Mouse (Mus musculus): Measurements from ENCODE around the gene Tbx6. TPM values are rescaled to one million over a fixed set of nuclear protein-coding genes. Genes with fewer than 3 reads are reported as not detected.
A peak's percentile ranks its signal among the peaks of the same experiment; 100 is the strongest.
"Not testable (repeated sequence)": the region's sequence is repeated elsewhere in the genome, so short reads cannot be mapped to it uniquely, and the experiment has no call there.

Gene Tbx6
- total RNA-seq, 2 experiments from 2014 or later: 0.52 to 0.59 TPM

GRCm38 (mm10) chr7:126766201-126766600, 15.1 kb upstream of the Tbx6 start, which contains the start of gene Gdpd3:
TSS of gene Gdpd3 (plus strand) at chr7:126766334.
- DNase-seq (ENCODE audit: low spot score): no peak

GRCm38 (mm10) chr7:126767001-126767400, 14.3 kb upstream of the Tbx6 start:
- no peak for DNase-seq (ENCODE audit: low spot score)

GRCm38 (mm10) chr7:126770784-126771183, 10.5 kb upstream of the Tbx6 start:
- DNase-seq (ENCODE audit: low spot score): no peak

- no peak for DNase-seq (ENCODE audit: low spot score)
Observed at GRCm38 (mm10) chr7:126773351-126773750, 7.9 kb upstream of the Tbx6 start.

DNA sequence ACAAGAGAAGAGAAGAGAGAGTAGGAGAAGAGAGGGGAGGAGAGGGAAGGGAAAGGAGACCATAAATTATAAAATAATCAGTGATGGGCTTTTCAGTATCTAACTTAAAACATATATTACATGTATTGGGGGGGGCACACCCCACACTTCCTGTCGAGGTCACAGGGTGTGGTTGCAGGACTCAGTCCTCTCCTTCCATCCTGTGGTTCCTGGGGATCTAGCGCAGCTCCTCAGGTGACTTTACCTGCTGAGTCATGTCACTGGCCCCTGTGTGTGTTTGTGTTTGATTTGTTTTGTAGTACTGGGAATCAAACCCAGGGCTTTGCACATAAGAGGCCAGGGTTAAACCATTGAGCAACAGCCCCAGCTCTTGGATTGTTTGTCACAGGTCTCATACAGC, 6.8 kb upstream of the Tbx6 start:
- DNase-seq (ENCODE audit: low spot score): no peak

DNA sequence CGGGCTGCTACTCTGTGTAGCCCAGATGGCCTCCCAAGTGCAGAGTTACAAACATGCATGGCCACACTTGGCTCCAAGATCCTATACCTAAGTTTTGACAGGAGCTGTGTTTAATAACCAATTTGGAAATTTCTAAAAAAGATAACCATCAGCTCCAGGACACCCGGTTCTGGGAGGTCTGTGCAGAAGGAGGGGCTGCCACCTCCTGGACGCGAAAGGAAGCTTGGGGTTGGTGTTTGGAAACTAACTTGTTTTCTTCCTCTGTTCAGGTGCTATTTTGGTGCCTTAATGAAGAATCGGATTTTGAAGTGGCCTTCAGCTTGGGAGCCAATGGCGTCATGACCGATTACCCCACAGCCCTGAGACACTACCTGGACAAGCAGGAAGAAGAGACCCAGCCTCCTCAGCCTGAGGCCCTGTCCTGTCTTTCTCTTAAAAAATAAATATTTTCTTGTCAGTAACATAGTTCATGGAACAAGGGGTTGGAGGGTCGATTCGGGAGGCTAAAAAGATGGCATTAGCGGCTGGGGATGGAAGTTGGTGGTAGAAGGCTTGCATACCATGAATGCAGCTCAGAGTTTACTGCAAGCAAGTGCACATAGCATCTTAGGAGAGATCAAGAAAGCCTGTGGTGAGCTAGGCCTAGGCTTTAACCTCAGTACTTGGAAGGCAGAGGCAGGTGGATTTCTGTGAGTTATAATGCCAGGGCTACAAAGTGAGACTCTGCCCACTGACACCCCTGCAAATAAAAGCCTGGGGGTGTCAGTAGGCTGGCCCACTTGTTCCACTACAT, 5.9 kb upstream of the Tbx6 start:
- DNase-seq (ENCODE audit: low spot score): no peak

GRCm38 (mm10) chr7:126775978-126776234, 5.4 kb upstream of the Tbx6 start:
- DNase-seq (ENCODE audit: low spot score): no peak

DNA sequence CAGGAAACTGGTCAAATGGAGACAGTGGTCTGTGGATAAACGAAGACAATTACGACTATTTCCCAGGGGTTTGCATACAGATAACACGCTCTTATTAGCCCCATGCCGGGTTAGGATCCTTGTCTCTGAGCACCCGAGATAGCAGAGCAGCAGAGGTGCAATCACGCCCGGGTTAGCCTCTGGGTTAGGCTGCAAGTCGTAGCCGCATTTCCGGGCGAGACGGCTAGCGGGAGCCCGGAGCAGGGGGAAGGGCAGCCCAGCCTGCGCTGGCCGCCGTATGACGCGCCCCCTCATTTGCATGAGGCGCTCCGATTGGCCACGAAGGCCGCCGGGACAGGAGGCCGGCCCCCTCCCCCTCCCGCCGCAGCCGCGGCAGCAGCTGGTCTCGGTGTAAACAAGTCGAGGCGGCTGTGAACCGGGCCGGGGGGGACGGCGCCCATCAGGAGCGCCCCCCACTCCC, 4.7 kb upstream of the Tbx6 start, which contains the start of gene Ypel3:
Gene Ypel3 (plus strand): TSS at position 358 of the 460 bp plus-strand sequence.
- peak; percentile 95 for DNase-seq (ENCODE audit: low spot score)

- peak; percentile 36 for DNase-seq (ENCODE audit: low spot score)
Observed at GRCm38 (mm10) chr7:126777476-126777875, 3.8 kb upstream of the Tbx6 start.

DNA sequence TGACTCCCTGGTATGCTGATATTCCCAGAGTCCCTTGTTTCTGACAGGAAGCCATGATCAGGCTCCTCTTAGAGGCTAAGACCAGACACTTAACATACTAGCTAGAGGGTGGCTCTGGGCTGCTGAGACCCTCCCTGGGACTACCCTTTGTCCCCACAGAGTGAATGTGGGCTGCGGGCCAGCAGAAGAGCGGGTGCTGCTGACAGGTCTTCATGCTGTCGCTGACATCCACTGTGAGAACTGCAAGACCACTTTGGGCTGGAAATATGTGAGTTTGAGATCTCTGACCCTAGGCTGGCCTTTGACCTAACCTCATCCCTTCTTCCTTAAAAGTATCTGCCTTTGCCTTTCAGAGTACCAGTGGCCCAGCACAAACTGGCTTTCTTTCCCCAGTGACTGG, 3.1 kb upstream of the Tbx6 start:
- no peak for DNase-seq (ENCODE audit: low spot score)

DNA sequence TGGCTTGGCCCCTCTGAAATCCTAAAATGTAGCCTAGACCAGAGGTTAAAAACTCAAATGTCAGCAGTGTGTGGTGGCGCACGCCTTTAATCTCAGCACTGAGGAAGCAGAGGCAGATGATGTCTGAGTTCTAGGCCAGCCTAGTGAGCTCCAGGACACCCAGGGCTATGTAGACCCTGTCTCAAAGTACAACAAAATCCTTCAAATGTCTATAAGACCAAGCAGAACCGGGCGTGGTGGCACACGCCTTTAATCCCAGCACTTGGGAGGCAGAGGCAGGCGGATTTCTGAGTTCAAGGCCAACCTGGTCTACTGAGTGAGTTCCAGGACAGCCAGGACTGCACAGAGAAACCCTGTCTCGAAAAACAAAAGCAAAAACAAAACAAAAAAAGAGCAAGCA, 2.2 kb upstream of the Tbx6 start:
- not testable (repeated sequence) for DNase-seq (ENCODE audit: low spot score)

DNA sequence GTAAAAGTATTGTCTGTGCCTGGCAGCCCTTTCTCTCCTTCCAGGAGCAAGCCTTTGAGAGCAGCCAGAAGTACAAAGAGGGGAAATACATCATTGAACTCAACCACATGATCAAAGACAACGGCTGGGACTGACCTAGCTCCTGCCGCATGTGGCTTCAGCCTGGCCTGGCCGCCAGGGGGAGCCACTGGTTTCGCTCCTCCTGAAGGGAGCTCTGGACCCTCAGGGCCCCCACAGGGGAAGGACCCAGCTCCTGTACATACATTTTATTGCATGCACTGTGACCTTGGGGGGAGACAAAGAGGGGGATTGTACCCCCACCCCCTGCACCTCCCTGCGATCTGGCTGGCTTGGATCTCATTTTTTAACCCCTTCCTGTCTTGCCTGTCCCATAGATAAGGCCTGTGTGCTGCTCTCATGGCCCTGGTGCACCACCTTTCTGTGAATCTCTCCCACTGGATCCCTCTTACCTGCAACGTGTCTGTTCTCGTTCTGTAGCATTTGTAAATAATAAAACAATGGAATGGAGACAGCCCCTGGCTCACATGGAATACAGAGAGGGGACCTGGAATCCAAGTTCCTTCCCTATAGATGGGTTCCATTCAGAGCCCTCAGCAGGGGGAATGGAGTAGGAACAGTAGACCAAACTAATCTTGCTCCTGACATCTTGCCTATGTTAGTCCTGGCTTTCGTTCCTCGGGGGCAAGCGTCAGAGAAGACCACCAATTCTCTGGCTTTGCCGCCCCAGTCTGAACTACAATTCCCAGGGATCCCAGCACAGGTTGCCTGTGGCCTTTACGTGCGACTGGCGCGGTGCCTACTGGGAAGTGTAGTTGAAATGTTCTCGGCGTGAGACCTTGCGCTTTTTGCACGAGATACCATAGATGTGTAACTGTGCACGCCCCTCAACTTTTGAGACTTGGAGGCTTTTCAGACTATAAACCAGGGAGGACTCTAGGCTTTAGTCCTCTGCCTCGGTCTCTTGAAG, 1.0 kb upstream of the Tbx6 start:
- peak; percentile 84 for DNase-seq (ENCODE audit: low spot score)

- DNase-seq (ENCODE audit: low spot score): no peak
Observed at GRCm38 (mm10) chr7:126781661-126782370, 533 bp downstream of the Tbx6 start.

DNA sequence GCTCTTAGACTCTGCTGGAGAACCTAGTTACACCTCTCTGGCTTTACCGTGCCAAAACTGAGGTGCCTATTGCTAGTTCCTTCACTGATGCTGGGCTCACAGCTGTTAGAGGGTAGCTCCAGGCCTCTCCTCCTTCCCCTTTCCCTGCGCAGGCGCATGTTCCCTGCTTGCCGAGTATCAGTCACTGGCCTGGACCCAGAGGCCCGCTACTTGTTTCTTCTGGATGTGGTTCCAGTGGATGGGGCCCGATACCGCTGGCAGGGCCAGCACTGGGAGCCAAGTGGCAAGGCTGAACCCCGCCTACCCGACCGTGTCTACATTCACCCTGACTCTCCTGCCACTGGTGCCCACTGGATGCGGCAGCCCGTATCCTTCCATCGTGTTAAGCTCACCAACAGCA, 1.4 kb downstream of the Tbx6 start:
- DNase-seq (ENCODE audit: low spot score): no peak

DNA sequence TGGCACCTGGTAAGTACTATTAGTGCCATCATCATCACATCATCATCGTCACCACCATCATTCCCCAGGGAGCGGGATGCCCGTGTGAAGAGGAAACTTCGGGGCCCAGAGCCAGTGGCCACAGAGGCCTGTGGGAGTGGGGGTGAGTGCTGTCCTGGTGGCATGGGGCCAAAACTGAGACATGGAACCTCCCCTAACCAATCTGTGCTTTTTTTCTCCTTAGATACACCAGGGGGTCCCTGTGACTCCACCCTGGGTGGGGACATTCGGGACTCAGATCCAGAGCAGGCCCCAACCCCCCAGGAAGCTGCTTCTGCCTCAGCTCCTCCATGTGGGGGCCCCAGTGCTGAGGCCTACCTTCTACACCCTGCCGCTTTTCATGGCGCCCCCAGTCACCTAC, 3.2 kb downstream of the Tbx6 start:
- no peak for DNase-seq (ENCODE audit: low spot score)

GRCm38 (mm10) chr7:126785056-126785455, 3.8 kb downstream of the Tbx6 start:
- DNase-seq (ENCODE audit: low spot score): no peak

DNA sequence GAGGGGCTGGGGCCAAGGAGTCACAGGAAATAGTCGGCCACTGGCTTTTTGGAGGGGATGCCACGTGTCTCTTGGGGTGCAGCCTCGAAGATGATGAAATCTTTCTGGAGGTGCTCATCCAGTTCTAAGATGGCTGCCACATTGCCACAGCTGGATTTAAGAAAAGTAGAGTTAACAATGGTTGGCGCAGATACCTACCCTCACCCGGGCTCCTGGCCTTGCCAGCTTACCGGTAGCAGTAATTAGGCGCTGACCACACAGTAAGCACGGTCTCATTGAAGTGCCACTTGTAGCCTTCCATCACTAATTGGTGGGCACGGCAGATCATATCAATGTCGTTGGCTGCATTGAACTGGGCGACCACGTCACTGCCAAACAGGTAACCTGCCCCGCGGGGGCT, 4.9 kb downstream of the Tbx6 start:
- DNase-seq (ENCODE audit: low spot score): no peak

DNA sequence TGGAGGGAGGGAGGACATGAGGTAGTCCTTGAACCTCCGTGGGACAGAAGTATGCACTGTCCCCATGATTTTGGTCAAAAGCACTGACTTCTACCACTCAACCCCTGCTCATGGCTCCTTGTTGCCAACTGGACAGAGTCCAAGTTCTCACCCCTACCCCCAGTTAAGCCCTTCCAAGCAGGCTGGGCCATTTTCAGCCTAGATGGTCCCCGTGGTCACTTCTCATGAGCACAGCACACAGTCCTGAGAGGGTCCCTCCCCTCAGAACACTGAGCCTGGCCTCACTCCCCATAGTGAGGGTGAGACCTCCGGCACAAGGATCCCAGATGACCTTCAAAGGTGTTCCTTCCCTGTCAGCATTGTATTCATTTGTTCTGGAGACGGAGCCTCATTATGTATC, 7.9 kb downstream of the Tbx6 start:
- DNase-seq (ENCODE audit: low spot score): no peak

- DNase-seq (ENCODE audit: low spot score): peak; percentile 97
Observed at GRCm38 (mm10) chr7:126791851-126792720, 10.8 kb downstream of the Tbx6 start, which contains the start of gene Ppp4c. TSS of gene Ppp4c (minus strand) at chr7:126792496.

DNA sequence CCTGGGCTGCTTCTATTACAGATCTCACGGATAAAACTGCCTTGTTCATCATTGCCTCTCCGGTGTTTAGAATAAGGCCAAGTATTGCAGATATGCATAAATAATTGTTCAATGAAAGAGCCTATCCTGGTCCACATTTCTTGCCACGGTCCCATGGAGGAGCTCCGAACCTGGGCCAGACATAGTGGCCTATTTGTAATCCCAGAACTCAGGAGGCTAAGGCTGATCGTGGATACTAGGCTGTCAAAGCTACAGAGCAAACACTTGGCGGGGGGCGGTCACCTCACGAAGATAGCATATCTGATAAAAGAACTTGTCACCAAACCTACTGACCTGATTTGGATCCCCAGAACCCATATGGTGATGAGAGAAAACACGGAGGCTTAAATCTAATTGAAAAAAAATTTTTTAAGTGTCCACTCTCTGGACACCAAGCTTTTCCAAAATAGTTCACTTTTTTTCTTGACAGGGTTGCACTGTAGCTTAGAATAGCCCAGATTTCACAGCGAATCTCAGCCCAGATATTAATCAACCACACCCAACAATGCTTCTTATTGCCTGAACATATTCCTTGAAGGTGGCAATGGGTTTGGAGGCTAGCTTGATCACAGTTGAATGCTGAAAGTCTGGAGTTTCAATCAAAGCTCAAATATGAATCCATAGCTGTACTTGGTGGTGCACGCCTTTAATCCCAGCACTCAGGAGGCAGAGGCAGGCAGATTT, 11.6 kb downstream of the Tbx6 start:
- no peak for DNase-seq (ENCODE audit: low spot score)
